Mouse (Mus musculus): Measurements from ENCODE around the gene Armc5.

Armc5 gene

DNA sequence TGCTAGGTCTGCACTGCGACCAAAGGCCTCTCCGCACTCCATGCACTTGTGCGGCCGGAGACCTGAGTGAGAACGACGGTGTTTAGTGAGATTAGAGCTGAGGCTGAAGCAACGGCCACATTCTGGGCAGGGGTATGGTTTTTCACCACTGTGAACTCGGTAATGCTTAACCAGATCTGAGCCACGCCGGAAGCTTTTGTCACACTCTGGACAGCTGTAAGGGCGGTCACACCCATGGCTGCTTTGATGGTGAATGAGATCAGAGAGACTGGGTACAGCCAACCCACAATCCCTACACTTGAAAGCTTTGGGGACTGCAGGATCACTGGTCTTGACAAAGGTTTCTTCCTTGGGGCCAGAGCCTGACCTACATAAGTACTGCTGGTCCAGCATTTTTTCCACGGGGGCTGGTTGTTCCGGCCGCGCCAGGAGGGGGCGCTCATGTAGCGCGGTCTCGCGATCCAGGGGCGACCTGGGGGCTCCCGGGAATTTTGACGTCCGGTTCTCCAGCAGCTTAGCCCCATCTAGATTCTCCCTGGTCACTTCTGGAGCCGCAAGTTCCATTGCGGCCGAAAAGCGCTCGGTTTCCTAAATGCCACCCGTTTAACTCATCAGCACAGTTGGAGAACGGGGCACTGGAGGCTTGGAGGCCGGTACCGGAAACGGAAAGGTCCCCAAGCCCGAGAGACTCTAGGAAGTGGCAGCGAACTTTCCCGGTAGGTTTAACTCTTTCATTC lies at the start of gene Armc5:
Gene Armc5, plus strand, starts transcription at position 487 of the 737 bp plus-strand sequence.
- DNase-seq: peak; percentile 88

GRCm38 (mm10) chr7:128201607-128202006 lies 35.5 kb upstream of the Armc5 start:
- DNase-seq: no peak

- DNase-seq: no peak
These were observed 34.1 kb upstream of the Armc5 start for GRCm38 (mm10) chr7:128203071-128203470.

GRCm38 (mm10) chr7:128204179-128204578 lies 33.0 kb upstream of the Armc5 start:
- no peak for DNase-seq

DNA sequence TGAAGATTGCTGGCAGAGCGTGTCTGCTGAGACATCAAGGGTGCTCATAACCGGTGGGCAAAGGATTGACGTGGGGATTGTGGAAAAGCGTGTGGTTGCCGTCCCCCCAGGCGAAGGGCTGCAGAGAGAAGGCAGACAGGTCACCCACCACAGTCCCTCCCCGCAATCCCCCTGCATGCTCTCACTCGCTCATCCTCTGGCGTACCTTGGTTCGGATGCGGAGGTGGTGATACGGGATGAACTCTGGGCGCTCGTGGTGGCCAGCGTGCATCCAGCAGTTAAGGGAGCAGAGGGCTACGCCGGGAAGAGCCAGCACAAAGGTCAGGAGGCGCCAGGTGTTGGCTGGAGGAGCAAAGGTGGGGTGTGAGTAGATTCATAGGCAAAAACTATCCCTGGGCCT lies 31.4 kb upstream of the Armc5 start:
- DNase-seq: no peak

- DNase-seq: no peak
These were observed 31.0 kb upstream of the Armc5 start, which contains the start of gene Cox6a2 for GRCm38 (mm10) chr7:128206152-128206551. Gene Cox6a2, minus strand, starts transcription at chr7:128206387.

DNA sequence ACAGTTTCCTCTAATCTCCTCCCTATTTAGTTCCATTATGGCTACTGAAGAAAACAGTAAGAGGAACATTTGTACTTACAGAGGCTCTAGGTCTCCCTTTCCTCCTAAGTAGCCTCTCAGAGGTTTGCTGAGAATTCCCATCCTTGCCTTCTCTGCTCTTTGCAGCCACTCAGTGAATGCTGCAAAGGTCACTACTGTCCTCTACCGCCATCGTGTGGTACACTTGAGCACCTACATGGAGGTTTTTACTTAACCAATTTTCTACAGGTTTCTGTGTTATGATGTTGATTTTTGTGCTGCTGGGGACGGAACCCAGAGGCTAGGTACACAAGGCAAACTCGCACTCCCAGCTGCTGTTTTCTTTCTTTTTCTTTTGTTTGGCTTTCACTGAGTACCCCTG lies 29.0 kb upstream of the Armc5 start:
- peak; percentile 42 for DNase-seq

- no peak for DNase-seq
These were observed 27.3 kb upstream of the Armc5 start for GRCm38 (mm10) chr7:128209826-128210225.

DNA sequence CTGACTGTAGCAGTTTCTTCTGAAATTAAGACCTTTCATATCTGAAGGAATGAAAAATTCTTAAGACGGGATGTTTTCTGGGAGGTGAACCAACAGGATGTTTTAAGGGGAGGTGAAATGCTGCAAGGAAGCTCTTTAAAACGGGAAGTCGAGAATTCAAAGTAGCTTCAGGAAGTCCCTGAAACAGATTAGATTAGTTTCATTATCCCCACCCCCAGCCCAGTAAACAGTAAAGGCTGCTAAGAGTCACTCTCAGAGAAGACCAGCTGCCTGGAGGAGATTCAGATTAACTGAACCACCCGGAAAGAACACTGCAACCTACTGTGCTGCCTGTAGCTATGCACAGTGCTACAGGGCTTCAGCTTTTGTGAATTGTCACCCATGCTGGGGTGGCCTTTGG lies 17.2 kb upstream of the Armc5 start:
- DNase-seq: no peak

DNA sequence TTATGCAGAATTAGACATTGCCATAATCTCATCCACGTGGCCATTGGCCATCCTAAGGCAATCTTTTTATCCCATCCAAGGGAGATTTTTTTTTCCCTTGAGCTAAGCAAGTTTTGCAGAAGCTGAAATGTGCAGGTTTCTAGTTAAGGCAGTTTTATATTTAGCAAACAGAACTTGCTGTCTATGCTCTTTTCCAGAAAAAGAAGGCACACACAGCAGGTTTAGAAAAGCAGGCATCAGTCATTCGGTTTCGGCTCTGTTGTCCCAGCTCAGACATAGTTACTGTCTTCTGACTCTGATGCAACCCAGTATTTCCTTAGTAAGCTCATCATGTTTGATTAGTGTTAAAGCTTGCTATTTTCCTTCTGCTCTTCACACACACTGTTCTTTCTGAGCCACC lies 16.2 kb upstream of the Armc5 start:
- no peak for DNase-seq

- DNase-seq: no peak
These were observed 5.4 kb upstream of the Armc5 start for GRCm38 (mm10) chr7:128231741-128232140.

DNA sequence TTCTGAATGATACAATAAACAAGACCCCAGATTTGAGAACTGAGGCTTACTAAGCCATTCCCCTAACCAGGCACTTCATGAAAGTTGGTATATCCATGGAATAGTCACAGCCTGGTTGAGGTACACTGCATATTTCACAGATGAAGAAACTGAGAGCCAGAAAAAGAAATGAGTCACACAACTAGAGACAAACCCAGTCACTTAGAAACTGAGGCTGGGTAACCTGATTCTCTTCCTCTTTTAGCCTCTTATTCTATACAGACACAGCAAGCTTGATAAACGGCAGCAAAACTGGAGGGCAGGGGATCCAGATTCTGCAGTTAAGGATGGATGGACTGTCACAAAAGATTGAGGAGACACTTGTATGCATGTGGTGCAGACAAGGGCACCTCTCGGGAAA lies 2.3 kb upstream of the Armc5 start:
- DNase-seq: no peak

DNA sequence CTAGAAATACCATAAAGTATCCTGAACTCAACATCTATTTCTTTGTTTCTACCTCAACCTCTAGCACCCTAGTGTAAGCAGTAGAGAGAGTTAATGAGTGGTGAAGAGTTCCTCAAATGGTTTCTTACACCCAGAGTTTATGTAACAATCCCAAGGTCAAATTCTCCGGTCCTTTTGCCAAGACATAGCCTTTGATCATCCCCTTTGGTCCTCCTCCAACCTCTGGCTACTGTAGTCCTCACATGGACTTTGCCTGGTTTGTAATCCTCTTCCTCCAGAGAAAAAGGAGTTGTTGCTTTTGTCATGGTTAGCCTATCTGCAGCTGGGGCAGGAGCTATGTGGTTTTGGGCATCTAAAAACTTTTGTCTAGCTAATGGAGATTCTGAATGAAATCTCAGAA lies 1.7 kb upstream of the Armc5 start:
- DNase-seq: no peak

- peak; percentile 51 for DNase-seq
These were observed 716 bp upstream of the Armc5 start for GRCm38 (mm10) chr7:128236426-128236825.

DNA sequence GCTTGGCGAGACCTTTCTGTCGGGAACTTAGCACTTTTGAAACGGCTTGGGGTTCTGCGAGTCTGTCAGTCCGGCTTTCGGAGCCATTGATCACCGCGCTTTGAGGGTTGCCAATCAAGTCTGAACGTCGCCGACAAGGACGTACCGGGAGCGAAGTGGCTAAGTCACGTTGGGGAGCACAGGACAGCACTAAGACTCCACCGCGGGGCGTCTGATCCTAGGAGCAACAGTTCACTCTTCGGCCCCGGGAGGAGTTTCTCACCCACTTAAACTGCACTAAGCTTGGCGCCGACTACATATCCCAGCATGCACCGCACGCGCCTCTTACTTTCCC lies 418 bp downstream of the Armc5 start:
- no peak for DNase-seq

GRCm38 (mm10) chr7:128237927-128238778 lies 1.0 kb downstream of the Armc5 start, which contains the start of gene 9130023H24Rik:
Gene 9130023H24Rik, minus strand, starts transcription at chr7:128238031.
- peak; percentile 100 for DNase-seq

DNA sequence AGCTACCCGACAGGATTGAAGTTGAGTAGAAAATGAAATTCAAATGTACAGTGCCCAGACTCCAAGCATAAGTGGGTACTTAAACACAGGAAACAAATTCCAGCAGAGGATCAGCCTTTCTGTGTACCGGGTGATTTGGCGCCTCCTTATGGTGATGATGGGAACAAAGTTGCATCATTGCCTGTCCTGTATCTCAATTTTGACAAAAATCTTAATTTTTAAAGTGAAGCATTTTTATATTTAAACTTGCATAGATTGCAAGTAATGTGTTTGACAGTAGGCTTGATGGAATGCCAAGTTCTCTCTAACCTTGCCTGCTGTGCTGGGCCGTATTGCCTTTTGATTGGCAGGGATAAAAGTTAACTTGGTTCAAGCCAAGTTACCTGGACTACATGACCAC lies 1.8 kb downstream of the Armc5 start:
- peak; percentile 52 for DNase-seq

DNA sequence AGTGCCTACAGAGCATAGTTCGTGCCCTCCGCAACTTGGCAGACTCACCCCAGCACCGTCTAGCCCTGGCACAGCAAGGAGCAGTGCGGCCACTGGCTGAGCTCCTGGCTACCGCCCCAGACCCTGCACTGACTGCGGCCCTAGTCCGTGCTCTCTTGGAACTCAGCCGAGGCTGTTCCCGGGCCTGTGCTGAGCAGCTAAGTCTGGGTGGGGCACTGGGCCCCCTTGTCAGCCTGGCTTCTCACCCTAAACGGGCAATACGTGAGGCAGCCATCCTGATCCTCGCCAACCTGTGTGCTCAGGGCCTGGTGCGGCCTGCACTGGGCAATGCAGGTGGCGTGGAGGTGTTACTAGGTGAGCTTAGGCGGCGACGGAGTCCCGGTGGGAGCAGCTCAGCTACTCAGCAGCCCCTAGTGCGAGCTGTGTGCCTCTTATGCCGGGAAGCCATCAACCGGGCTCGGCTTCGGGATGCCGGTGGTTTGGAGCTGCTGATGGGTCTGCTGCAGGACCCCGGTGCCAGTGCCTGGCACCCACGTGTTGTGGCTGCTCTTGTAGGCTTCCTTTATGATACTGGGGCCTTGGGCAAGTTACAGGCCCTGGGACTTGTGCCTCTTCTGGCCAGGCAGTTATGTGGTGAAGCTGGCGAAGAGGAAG lies 3.1 kb downstream of the Armc5 start:
- peak; percentile 69 for DNase-seq

GRCm38 (mm10) chr7:128242331-128242730 lies 5.2 kb downstream of the Armc5 start:
- peak; percentile 37 for DNase-seq

DNA sequence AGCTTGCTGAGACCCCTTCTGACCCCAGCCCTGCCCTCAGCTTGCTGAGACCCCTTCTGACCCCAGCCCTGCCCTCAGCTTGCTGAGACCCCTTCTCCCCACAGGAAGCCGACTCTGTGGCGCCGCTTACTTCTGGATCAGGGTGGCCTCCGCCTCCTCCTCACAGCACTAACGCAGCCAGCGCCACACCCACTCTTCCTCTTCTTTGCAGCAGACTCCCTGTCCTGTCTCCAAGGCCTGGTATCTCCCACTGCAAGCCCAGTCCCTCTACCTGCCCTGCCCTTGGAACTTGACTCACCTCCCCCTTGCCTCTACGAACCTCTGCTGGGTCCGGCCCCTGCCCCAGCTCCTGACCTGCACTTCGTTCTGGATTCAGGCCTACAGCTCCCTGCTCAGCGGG lies 6.8 kb downstream of the Armc5 start:
- DNase-seq: peak; percentile 36

- no peak for DNase-seq
These were observed 7.4 kb downstream of the Armc5 start for GRCm38 (mm10) chr7:128244410-128245025.

- no peak for DNase-seq
These were observed 8.4 kb downstream of the Armc5 start for GRCm38 (mm10) chr7:128245547-128245946.
